Mouse (Mus musculus) spleen, postnatal 4 days (tissue): ENCODE data around the gene Eef1a1.
"Not testable (repeated sequence)": the region's sequence is repeated elsewhere in the genome, so short reads cannot be mapped to it uniquely, and the experiment has no call there.

Source experiments
- DNase-seq, 2 experiments: peaks; one replicate each; pipeline ENCODE4 v3.0.0; 2022; ENCODE audit warnings: low spot score in 2 of 2

Gene Eef1a1

DNA sequence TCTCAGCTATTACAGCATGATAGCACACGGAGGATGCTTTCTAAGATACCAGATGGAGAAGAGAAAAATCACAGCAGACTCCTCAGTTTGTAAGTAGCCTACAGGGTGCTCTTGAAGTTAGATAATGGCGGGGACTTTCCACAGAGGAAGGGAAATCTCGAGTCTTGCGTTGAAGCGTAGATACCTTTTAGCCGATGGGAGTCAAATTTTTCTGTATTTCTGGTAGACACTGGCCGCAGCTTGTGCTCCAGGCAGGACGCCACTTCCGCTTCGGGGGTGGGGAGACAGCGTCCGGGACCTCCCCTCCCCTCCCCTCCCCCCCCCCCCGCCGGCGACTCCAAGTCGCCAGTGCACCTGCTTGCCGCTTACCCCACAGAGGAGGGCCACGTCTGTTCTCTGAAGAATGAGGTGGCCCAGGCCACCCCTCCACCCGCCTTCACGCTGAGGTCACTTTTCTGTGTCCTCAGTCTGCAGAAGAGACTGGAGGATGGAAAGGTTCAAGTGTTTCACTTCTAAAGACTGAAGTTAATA is at the start of gene Eef1a1:
Eef1a1 (minus strand) TSS at position 262 of the 531 bp plus-strand sequence.
- peak; percentile 35 to 68 for DNase-seq

DNA sequence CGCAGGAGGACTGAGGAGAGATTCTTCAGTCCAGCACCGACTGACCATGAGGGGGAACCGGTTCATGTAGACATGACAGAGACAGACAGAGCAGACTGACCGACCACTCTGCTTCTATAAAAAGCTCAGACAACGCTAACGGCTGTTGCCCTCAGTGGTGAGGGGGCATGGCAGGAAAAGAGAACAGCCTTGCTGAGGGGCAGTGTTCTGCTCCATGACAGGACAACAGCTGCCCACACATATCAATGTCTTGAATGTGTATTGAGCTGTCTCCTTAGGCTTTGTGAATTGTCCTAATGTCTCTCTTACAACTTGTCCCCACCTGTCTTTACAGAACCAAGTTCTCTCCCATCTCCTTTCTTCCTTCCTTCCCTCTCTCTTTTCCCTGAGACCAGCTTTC is 49.5 kb upstream of the Eef1a1 start:
- no peak for DNase-seq

DNA sequence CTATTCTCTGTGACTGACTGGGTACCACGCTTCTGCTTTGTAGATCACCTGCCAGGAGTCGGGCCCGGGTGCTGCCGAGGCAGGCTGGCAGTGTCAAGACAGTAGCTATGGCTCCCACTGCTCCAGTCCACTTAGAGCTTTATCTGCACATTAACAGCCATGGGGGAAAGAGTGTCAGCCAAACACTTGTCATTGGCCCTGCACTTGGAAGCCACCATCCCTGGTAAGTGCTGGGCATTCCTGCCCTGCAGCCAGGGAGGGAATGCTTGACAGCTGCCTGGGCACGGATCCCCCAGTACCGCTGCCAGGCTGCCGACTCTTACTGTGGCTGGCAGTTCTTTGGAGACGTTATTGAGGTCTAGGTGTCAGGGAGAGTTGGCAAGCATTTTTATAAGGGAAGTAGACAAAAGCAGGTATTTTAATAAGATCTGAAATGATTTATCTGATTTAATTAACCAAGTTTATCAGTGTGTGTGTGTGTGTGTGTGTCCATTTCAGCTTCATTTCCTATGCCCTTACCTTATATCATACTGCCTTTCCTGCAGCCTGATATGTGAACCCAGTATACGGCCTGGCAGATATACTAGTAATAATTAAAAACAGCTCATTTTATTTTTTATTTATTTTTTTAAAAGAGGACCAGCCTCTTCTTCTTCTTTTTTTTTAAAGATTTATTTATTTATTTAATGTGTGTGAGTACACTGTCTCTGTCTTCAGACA is 48.4 kb upstream of the Eef1a1 start:
- no peak for DNase-seq

DNA sequence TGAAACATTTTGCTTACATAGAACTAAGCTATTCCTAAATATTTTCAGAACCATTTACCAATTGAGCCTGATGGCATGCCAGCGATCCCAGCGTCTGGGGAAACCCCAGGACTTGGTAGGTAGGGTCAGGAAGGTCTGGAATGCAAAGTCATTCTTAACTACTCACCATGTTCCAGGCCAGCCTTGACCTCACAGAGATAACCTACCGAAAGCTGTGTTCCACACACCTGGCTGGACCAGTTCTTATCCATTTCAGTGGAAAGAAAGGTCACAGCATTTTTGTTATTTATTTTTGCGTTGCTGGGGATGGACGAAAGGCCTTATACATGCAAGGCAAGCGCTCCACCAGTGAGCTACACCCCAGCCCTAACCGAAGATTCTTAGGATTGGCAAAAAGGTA is 45.7 kb upstream of the Eef1a1 start:
- DNase-seq, result no peak

DNA sequence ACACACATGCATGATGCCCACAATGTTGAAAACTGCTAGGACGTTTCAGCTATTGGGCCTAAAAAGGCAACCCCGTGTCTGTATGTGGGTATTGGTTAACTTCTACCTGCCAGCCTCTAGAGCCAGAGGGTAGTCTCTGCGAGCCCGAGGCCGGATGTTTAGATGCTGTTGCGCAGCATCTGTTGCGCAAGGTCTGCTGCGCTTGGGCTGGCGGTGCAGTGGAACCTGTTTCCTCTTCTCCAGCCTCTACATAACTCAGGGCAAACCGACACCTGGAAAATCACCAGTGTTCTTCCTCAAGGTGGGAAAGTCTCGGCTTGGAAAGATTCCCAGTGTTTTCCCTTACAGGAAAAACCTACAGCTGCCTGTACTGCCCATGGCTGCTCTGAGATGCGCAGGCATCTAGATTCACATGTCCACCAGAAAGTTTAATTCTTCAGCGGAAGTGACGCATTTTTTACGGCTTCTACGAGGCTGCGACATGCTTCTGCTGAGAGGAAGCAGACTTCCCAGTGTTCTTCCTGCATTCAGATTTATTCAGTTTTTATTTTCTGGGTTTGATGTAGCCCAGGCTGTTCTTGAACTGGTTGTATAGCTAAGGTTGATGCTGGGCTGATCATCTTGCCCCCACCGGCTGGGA is 44.5 kb upstream of the Eef1a1 start:
- peak; percentile 59 to 78 for DNase-seq

DNA sequence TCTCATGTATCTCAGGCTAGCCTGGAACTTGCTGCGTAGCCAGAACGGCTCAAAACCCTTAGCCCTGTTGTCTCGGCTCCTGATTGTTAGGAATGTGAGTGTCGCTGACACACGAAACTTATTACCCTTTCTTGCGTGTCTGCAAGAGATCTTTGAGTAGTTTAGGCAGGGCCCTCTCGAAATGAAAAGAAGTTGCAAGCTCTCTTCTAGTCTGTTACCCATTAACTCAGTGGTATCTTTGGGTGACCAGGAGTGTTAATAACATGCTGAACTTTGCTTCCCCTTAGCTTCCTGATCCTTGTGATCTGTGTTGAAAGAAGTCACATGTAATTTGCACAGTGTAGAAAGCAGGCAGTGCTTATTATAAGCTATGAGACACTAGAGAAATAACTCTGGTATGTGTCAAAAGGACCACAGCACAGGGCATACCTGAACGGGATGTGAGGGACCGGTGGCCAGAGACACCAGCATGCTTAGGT is 43.4 kb upstream of the Eef1a1 start:
- no peak for DNase-seq

DNA sequence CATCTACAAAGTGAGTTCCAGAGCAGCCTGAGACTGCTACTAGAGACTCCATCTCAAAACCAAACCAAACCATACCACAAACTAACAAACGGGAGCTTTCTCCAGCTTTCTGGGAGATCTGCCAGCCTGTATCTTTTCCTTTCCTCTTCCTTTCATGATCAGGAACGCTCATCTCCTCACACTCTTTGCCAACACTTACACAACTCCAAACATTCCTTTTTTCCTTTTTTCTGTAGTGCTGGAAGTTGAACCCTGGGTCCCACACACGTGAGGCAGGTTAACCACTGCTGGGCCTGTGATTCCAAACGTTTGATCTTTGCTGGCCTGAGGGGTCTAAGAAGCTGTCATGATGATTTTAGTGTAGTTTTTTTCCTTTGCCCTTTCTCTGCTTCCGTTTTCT is 42.9 kb upstream of the Eef1a1 start:
- DNase-seq, result no peak

DNA sequence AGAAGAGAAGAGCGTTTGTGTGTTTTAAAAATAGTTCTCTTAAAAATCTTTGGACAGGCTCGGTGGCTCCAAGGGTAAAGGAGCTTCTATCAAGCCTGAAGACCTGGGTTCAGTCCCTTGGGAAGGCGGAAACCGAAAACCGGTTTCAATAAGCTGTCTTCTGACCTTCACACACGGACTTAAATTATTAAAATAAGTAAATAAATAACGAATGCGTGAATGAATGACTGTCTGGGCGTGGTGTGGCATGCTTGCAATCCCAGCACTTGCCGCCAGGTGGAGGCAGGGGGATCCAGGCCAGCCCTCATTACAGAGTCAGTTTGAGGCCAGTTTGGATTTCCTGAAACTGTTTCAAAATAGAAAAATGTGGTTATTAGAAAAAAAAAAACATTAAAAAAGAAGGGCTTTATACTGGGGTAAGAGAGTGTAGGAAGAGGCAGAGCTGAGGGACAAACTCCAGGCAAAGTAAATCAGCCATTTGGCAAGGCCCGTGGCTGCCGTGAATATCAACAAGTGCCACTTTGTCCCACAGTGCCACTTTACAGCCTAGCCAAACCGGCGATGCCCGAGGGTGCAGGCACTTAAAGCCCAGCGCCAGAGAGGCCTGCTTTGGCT is 38.9 kb upstream of the Eef1a1 start:
- peak; percentile 83 to 95 for DNase-seq

DNA sequence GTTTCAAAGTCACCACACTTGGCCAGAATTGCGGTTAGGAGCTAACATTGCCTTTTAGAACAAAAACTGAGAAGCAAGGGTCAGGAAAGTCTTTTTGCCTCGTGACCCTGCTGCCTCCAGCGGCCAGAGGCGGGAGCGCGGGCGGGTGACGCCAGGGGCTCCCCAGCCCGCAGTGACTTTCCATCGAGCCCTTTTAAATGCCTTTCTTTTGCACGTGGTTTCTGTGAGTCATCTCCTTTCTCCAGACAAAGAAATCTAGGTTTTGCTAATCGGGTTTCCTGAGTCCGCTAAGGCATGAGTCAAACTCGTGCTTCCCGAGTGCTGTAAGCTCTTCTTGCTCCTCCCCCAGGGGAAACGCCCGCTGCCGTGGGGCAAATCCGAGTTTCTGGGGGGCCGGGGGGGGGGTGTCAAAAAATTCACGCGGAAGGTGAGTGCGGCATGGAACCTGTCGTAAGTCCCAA is 38.4 kb upstream of the Eef1a1 start:
- peak; percentile 72 to 89 for DNase-seq

DNA sequence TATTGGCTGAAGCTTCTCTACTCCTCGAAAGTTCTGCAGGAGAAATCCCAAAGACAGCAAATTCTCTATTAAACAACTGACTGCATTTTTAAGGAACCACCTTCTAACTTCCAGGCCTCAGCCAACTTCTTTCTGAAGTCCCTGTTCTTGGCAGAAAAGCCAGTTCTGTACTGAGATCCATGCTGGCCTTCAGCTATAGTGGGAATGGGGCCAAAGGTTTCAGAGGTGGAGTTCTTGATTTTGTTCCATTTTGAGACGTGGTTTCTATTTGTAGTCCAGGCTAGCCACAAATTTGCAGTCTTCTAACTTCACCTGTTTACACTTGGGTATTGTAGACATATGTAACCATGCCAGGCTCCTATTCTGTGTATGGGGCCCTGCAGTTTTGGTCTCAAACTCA is 37.3 kb upstream of the Eef1a1 start:
- no peak for DNase-seq

DNA sequence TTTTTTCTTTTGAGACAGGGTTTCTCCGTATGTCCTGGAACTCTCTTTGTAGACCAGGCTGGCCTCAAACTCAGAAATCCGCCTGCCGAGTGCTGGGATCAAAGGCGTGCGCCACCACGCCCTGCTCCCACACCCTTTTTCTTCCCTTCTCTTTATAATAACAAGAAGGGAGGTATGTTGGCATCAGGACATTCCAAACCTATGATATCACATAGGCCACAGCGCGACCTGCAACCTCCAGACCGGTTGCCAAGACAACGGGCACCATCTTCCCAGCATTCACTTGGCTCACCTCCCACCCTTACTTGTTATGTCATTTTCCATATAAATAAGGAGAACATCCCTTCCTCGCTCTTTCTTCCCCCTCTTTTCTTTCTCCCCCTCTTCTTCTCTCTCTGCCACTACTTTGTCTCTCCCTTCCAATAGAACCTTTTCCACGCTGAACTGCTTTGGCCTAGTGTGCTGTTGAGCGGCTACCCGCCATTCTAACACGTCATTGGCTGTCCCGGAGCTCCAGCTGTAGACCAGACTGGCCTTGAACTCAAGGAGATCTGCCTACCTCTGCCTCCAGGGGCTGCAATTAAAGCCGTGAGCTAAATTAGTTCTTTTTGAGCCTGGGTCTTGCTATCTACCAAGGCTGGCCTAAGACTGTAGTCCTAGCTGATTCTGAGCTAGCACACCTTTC is 36.6 kb upstream of the Eef1a1 start:
- DNase-seq, result no peak

DNA sequence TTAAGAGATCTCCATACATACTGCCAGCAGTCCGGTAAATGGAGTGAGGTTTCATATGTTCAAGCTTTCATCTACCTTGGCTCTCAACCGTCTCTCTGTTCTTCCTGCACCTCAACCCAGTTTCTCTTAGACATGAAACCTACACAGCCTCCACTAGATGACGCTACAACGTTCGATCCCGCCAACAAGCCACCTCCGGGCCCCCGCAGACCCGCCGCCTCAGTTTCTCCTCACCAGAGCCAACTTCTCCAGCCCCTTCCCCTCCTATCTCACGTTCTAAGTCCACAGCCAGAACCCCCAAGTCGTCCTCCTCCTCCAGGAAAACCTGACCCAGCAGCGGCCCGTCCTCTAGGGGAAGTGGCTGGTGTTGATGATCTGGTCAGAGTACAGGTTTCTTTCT is 32.7 kb upstream of the Eef1a1 start:
- DNase-seq, result peak in 1 of 2 experiments; percentile 71

DNA sequence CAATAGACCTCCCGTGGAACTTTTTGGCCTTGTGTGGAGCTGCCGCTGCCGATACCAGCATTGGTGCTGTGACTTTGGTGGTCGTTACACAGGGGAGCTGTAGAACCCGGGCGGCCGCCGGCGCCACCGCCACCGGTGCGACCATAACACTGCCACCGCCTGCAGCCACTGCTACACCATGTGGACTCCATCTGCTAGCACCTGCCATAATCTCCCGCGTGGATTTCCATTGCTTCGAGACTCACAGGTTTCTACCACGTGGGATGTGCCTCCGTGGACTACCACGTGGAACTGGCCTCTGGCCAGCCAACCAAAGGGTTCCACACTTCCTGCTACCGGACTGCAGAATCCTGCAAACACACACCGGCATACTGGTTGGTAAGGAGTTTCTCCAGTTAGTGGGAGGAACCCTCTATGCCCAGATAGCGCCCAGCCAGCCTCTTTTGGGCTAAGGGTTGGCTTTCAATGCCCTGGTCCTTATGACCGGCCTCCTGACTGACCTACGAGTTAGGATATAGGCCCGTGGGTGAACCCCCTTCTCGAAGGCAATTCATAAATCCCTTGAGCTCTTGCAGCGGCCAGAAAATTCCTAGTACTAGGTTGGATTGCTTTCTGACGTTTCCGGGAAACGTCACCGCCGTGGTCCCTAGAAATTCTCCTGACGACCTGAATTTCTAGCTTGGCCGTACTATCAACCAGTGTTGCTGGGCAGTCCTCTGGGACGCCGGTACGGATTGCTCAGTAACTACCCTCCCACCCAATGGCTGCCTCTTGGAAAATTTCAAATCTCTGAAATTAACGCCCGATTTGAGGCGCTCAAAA is 32.0 kb upstream of the Eef1a1 start:
- DNase-seq, result no peak

DNA sequence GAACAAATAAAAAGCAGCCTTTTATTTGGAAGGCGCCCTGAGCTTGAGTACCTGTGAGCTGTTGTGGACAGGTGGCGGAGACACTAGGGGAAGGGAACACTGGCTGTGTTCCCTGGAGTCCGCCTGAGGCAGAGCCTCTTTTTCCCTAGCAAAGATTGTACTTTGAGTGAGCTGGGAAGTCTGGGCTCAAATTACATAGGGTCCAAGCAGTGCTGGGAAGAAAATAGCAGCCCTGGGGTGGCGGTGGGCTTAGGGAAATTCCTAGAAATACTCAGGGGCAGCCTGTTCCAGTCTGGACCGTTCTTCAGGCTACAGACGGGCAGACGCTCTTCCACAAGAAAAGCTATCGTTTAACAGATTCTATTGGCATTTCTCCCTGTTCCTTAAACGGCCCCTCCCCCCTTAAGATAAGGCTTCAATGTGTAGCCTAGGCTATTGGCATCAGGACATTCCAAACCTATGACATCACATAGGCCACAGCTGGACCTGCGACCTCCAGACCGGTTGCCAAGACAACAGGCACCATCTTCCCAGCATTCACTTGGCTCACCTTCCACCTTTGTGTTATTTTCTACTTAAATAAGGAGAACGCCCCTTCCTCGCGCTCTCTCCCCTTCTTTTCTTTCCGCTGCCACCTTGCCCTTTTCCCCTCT is 31.3 kb upstream of the Eef1a1 start:
- DNase-seq, result no peak

DNA sequence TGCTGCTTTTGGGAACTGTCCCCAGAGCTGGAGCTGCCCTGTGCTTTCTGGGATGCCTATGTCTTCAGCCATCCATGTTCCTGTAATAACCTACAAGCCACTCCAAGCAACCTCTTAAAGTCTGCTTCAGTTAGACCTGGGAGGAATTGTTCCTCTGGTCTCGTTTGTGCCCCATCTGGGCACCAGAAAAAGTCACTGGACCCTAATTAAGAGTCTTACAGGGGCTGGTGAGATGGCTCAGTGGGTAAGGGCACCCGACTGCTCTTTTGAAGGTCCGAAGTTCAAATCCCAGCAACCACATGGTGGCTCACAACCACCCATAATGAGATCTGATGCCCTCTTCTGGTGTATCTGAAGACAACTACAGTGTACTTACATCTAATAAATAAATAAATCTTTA is 28.3 kb upstream of the Eef1a1 start:
- DNase-seq, result not testable (repeated sequence)

DNA sequence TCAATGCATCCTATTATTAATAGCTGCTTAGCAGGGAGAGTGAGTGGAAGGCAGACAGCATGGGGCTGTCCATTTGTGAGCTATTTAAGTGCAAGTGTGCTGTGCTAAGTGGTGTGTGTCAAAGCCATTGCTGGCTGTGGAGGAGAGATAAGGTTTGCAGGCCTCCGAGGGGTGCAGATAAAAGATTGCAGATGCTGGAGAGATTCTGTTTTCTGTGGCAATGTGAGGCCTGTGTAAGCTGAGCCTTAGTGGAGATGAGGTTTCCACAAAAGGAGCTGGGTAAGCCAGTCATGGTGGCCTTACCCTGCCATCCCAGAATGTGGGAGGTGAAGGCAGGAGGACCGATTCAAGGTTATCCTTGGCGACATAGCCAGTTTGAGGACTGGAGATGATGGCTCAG is 27.2 kb upstream of the Eef1a1 start:
- no peak for DNase-seq

DNA sequence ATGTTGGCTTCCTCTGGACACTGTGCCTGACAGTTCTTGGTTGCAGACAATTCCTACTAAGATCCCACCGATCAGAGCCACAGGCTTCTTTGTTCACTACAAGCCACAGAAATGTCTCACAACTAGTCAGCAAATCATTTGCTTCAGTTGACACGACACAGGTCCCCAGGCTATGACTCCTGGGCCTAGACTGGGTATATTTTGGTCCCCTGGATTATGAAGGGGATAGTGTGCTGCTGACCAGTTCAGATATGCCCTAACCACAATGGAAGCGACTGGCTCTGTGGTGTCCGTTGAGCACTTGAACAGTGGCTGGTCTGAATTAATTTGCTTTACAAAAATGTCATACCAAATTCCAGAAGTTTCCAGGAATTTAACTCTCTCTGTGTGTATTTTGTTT is 25.7 kb upstream of the Eef1a1 start:
- no peak for DNase-seq

DNA sequence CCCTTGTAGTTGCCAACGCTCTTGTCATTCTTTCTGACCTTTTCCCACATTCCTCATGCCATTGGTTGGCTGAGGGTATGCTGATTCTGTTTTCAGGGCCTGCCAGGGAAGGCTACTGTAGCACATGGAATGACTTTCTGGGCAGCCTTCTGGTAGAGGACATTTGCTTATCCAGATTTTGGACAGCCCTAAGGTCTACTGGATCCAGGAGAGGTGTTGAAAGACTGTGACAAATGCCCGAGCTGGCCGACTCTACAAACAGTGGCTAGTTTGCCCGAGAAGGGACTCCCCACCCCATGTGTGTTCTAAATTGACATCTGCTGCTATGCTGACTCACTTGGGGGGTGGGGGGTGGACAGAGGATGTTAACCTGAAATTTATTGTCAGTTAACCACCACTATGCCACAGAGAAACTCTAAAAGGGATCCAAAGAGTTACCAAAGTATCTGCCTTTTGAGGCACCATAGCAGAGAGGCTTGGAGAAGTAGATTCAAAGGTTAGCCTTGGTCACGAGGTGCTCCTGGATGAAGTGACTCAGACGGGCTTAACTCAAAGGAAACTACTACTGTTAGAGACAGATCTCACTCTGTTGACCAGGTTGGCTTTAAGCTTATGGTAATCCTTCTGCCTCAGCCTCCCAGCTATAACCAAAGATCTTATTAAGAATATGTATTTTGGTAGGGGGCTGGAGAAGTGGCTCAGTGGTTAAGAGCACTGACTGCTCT is 25.0 kb upstream of the Eef1a1 start:
- DNase-seq, result no peak

DNA sequence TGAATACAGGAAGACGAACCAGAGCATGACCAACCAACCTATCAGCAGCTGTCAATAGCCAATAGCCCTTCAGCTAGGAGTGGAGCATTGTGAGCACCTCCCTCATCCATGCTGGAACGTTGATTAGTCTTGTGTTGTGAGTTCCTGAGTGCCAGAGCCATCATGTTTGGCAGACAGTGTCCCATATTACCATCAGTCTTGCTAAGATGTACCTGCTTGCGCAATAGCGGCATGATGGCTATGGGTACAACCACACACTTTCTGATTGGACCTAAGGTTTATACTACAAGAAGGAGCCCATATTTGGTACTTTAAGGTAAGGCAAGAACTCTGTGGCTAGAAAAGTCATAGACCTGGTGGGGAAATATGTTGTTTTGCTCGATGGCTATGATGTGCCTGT is 22.8 kb upstream of the Eef1a1 start:
- no peak for DNase-seq
